Mouse (Mus musculus) embryonic fibroblast, embryonic 13.5 days (primary cell): Measurements from ENCODE around the gene Paqr9.
"Not testable (repeated sequence)": the region's sequence is repeated elsewhere in the genome, so short reads cannot be mapped to it uniquely, and the experiment has no call there.

ENCODE experiments used
- CTCF ChIP-seq: IDR thresholded peaks from 2 replicates; pipeline ENCODE4 v1.5.1; 2011; ENCODE audit warnings: mild to moderate bottlenecking, control low read depth, low read length, moderate library complexity, borderline replicate concordance; ENCODE audit not compliant: insufficient read depth
- POLR2A ChIP-seq: IDR thresholded peaks from 2 replicates; pipeline ENCODE4 v1.6.1; 2011; ENCODE audit warnings: low read depth, mild to moderate bottlenecking, control low read depth, low read length, moderate library complexity

- not testable (repeated sequence) for TF ChIP-seq CTCF, POLR2A
These were observed 45.1 kb upstream of the Paqr9 start for GRCm38 (mm10) chr9:95514361-95514760.
